Mouse (Mus musculus) heart, adult 2 months (tissue): Measurements from ENCODE around the gene N4bp1. TPM values are rescaled to one million over a fixed set of nuclear protein-coding genes. Genes with fewer than 3 reads are reported as not detected.
A peak's percentile ranks its signal among the peaks of the same experiment; 100 is the strongest.

Experiments
- DNase-seq, 2 experiments: peaks; one replicate each; pipeline ENCODE4 v3.0.0; 2021
- H3K27ac ChIP-seq: fragments of 200-600 bp; 2 replicates; pipeline ENCODE4 v1.8.1; 2022
- H3K27me3 ChIP-seq: fragments of 200-500 bp; 2 replicates; pipeline ENCODE4 v1.6.1; 2012; ENCODE audit warnings: mild to moderate bottlenecking, low read length, inconsistent platforms, mixed read lengths; ENCODE audit not compliant: control insufficient read depth, insufficient read depth
- H3K36me3 ChIP-seq: fragments of 200-500 bp; 2 replicates; pipeline ENCODE4 v1.6.1; 2012; ENCODE audit warnings: low read length, inconsistent platforms; ENCODE audit not compliant: control insufficient read depth, insufficient read depth
- H3K4me1 ChIP-seq: fragments of 200-500 bp; 2 replicates; pipeline ENCODE4 v1.6.1; 2011; ENCODE audit warnings: low read length; ENCODE audit not compliant: control insufficient read depth, insufficient read depth
- H3K4me3 ChIP-seq: fragments of 200-600 bp; 2 replicates; pipeline ENCODE4 v1.8.1; 2022
- H3K79me2 ChIP-seq: fragments of 200-500 bp; replicated peaks from 2 replicates; pipeline ENCODE4 v1.6.1; 2012; ENCODE audit warnings: mild to moderate bottlenecking, inconsistent platforms, low read length, moderate library complexity, mixed read lengths; ENCODE audit not compliant: control insufficient read depth, insufficient read depth
- H3K9ac ChIP-seq: fragments of 200-500 bp; 2 replicates; pipeline ENCODE4 v1.6.1; 2012; ENCODE audit warnings: low read depth, mild to moderate bottlenecking, control low read depth, inconsistent platforms, low read length, mixed read lengths
- CTCF ChIP-seq: fragments of 200-600 bp; IDR thresholded peaks from 2 replicates; pipeline ENCODE4 v1.8.1; 2022; ENCODE audit warnings: antibody characterized with exemption, mild to moderate bottlenecking, moderate library complexity
- EP300 ChIP-seq: fragments of 200-500 bp; IDR thresholded peaks from 2 replicates; pipeline ENCODE4 v1.6.1; 2011; ENCODE audit warnings: low read depth, low read length, control low read depth; ENCODE audit not compliant: insufficient read depth
- POLR2A ChIP-seq: fragments of 200-500 bp; IDR thresholded peaks from 2 replicates; pipeline ENCODE4 v1.6.1; 2011; ENCODE audit warnings: mild to moderate bottlenecking, low read depth, low read length, control low read depth; ENCODE audit not compliant: insufficient read depth
- WGBS: fragments of 180-500 bp; shearing (Covaris S2); methylation state at CpG from one replicate; pipeline ENCODE4 v1.1.7; 2018; 5-methylcytosine and 5-hydroxymethylcytosine counted together
- intact Hi-C: fragments of 180-260 bp; cut with DNase I; formaldehyde crosslinking; loops from one replicate; pipeline ENCODE4 v1.15.1; 2025
- polyA plus RNA-seq: library from polyadenylated mRNA; depleted of rRNA; stranded (reverse); fragments of >200 nt; gene quantifications from 2 replicates; pipeline ENCODE4 v1.2.3, GENCODE M21; 2012
- total RNA-seq, 2 experiments: library from RNA; stranded (reverse); gene quantifications; 2 replicates each; pipeline ENCODE4 v1.2.3; 2021

Gene N4bp1
- total and polyA plus RNA-seq, 3 experiments: 8.9 to 18.1 (median 17.1) TPM

GRCm38 (mm10) chr8:86835881-86836280 lies 49.2 kb downstream of the N4bp1 start:
- TF ChIP-seq POLR2A (no peak), EP300 (no peak), CTCF (no peak)
- Histone ChIP-seq H3K27ac (no peak overlapping the region), H3K27me3 (no peaks in the 10 kb centered on the region), H3K79me2 (no peaks in the 10 kb centered on the region), H3K9ac (no peak overlapping the region), H3K4me1 (no peaks in the 10 kb centered on the region; the same call in 1 of the 2 replicates), H3K4me3 (no peak overlapping the region), H3K36me3 (no peaks in the 10 kb centered on the region)
- DNase-seq: no peak
- intact Hi-C loops: no loop called here

GRCm38 (mm10) chr8:86834496-86835260 lies 50.4 kb downstream of the N4bp1 start:
- 46% methylated on average over 8 of the region's 8 CpGs for WGBS
- intact Hi-C loops: no loop called here
- no peak overlapping the region for H3K27ac ChIP-seq
- H3K4me3 ChIP-seq: no peak overlapping the region
- no peak for DNase-seq
- no peak for TF ChIP-seq POLR2A
- TF ChIP-seq EP300: no peak
- no peak for TF ChIP-seq CTCF
- H3K9ac ChIP-seq: no peak overlapping the region
- no peaks in the 10 kb centered on the region for H3K27me3 ChIP-seq
- H3K79me2 ChIP-seq: no peaks in the 10 kb centered on the region
- H3K4me1 ChIP-seq: no peaks in the 10 kb centered on the region; the same call in 1 of the 2 replicates
- H3K36me3 ChIP-seq: no peaks in the 10 kb centered on the region

GRCm38 (mm10) chr8:86833937-86834336 lies 51.1 kb downstream of the N4bp1 start:
- Histone ChIP-seq H3K27me3 (no peaks in the 10 kb centered on the region), H3K4me3 (no peak overlapping the region), H3K9ac (no peak overlapping the region), H3K27ac (no peak overlapping the region), H3K4me1 (no peaks in the 10 kb centered on the region; the same call in 1 of the 2 replicates), H3K36me3 (no peaks in the 10 kb centered on the region), H3K79me2 (no peaks in the 10 kb centered on the region)
- no peak for DNase-seq
- TF ChIP-seq CTCF: no peak
- no peak for TF ChIP-seq EP300
- TF ChIP-seq POLR2A: no peak
- intact Hi-C loops: no loop called here
- 93% methylated on average over 1 of the region's 1 CpGs for WGBS

- WGBS: 65% methylated on average over 2 of the region's 2 CpGs
- no peaks in the 10 kb centered on the region for H3K4me1 ChIP-seq
- H3K27me3 ChIP-seq: no peaks in the 10 kb centered on the region
- no peaks in the 10 kb centered on the region for H3K36me3 ChIP-seq
- TF ChIP-seq CTCF: peak; percentile 28
- TF ChIP-seq EP300: no peak
- H3K27ac ChIP-seq: no peak overlapping the region
- no peak overlapping the region for H3K9ac ChIP-seq
- H3K4me3 ChIP-seq: no peak overlapping the region
- DNase-seq: no peak
- no peaks in the 10 kb centered on the region for H3K79me2 ChIP-seq
- intact Hi-C loops: no loop called here
These were observed 56.1 kb downstream of the N4bp1 start for GRCm38 (mm10) chr8:86828925-86829324.

- H3K27ac ChIP-seq: no peak overlapping the region
- WGBS: 92% methylated on average over 5 of the region's 5 CpGs
- intact Hi-C loops: no loop called here
- H3K4me1 ChIP-seq: no peaks in the 10 kb centered on the region
- TF ChIP-seq EP300 (no peak), CTCF (no peak), POLR2A (no peak)
- no peaks in the 10 kb centered on the region for H3K79me2 ChIP-seq
- H3K27me3 ChIP-seq: no peaks in the 10 kb centered on the region
- H3K4me3 ChIP-seq: no peak overlapping the region
- no peak for DNase-seq
- no peak overlapping the region for H3K9ac ChIP-seq
- H3K36me3 ChIP-seq: no peaks in the 10 kb centered on the region
These were observed 57.9 kb downstream of the N4bp1 start for GRCm38 (mm10) chr8:86827199-86827598.

GRCm38 (mm10) chr8:86826538-86826937 lies 58.5 kb downstream of the N4bp1 start:
- Histone ChIP-seq H3K9ac (no peak overlapping the region), H3K27me3 (no peaks in the 10 kb centered on the region), H3K36me3 (no peaks in the 10 kb centered on the region), H3K4me3 (no peak overlapping the region), H3K79me2 (no peaks in the 10 kb centered on the region), H3K4me1 (no peaks in the 10 kb centered on the region), H3K27ac (no peak overlapping the region)
- DNase-seq: no peak
- intact Hi-C loops: no loop called here
- TF ChIP-seq POLR2A: no peak
- no peak for TF ChIP-seq EP300
- no peak for TF ChIP-seq CTCF
